Mouse (Mus musculus): ENCODE measurements at regions not wholly inside any gene's neighbourhood (a gene's known extent, or its start where the extent isn't known, plus 50 kb on each side); places are given as distances from the start of the nearest gene placed in this dataset.

- Histone ChIP-seq H3K9me3 (ENCODE audit: low read length) (no peaks in the 10 kb centered on the region), H3K27ac (ENCODE audit: low read depth) (no peak overlapping the region), H3K4me2 (ENCODE audit: low read depth, low read length) (no peak overlapping the region), H3K4me1 (ENCODE audit: insufficient read depth) (no peaks in the 10 kb centered on the region), H3K9ac (replicated peaks) (no peak overlapping the region), H3K27me3 (ENCODE audit: insufficient read depth, low read length) (no peaks in the 10 kb centered on the region), H3K36me3 (replicated peaks; ENCODE audit: insufficient read depth, low read length) (no peaks in the 10 kb centered on the region), H3K4me3 (ENCODE audit: low read depth, low read length) (no peak overlapping the region)
- 48% methylated on average over 11 of the region's 11 CpGs for WGBS (ENCODE audit: insufficient replicate concordance)
- no peak; the same call in 1 of the 2 replicates for ATAC-seq
- TF ChIP-seq CTCF (IDR thresholded peaks at IDR 0.05; ENCODE audit: low read depth) (no peak), EP300 (IDR thresholded peaks at IDR 0.05; ENCODE audit: low read depth) (no peak)
- no peak for DNase-seq
These were observed 218.9 kb upstream of the Nxpe4 start for GRCm38 (mm10) chr9:47942761-47943583.

GRCm38 (mm10) chr9:47946226-47946625 is 215.6 kb upstream of the Nxpe4 start:
- Histone ChIP-seq H3K9me3 (ENCODE audit: low read length) (no peaks in the 10 kb centered on the region), H3K36me3 (replicated peaks; ENCODE audit: insufficient read depth, low read length) (no peaks in the 10 kb centered on the region), H3K27ac (ENCODE audit: low read depth) (no peak overlapping the region), H3K27me3 (ENCODE audit: insufficient read depth, low read length) (no peaks in the 10 kb centered on the region), H3K4me3 (ENCODE audit: low read depth, low read length) (no peak overlapping the region), H3K4me2 (ENCODE audit: low read depth, low read length) (no peak overlapping the region), H3K4me1 (ENCODE audit: insufficient read depth) (no peaks in the 10 kb centered on the region), H3K9ac (replicated peaks) (no peak overlapping the region)
- TF ChIP-seq CTCF (IDR thresholded peaks at IDR 0.05; ENCODE audit: low read depth) (no peak), EP300 (IDR thresholded peaks at IDR 0.05; ENCODE audit: low read depth) (no peak)
- DNase-seq (no peak), ATAC-seq (no peak)
- 56% methylated on average over 7 of the region's 7 CpGs for WGBS (ENCODE audit: insufficient replicate concordance)

- Histone ChIP-seq H3K4me1 (ENCODE audit: insufficient read depth) (no peaks in the 10 kb centered on the region), H3K27me3 (ENCODE audit: insufficient read depth, low read length) (no peaks in the 10 kb centered on the region), H3K9ac (replicated peaks) (no peak overlapping the region), H3K4me3 (ENCODE audit: low read depth, low read length) (no peak overlapping the region), H3K27ac (ENCODE audit: low read depth) (no peak overlapping the region), H3K36me3 (replicated peaks; ENCODE audit: insufficient read depth, low read length) (no peaks in the 10 kb centered on the region), H3K4me2 (ENCODE audit: low read depth, low read length) (no peak overlapping the region), H3K9me3 (ENCODE audit: low read length) (no peaks in the 10 kb centered on the region)
- 79% methylated on average over 3 of the region's 3 CpGs for WGBS (ENCODE audit: insufficient replicate concordance)
- TF ChIP-seq CTCF (IDR thresholded peaks at IDR 0.05; ENCODE audit: low read depth) = no peak
- TF ChIP-seq EP300 (IDR thresholded peaks at IDR 0.05; ENCODE audit: low read depth) = no peak
- DNase-seq (no peak), ATAC-seq (no peak)
These were observed 203.9 kb upstream of the Nxpe4 start for GRCm38 (mm10) chr9:47957881-47958280.

- H3K4me2 ChIP-seq (ENCODE audit: low read depth, low read length) = no peak overlapping the region
- H3K27me3 ChIP-seq (ENCODE audit: insufficient read depth, low read length) = no peaks in the 10 kb centered on the region
- DNase-seq = no peak
- H3K36me3 ChIP-seq (replicated peaks; ENCODE audit: insufficient read depth, low read length) = no peaks in the 10 kb centered on the region
- WGBS (ENCODE audit: insufficient replicate concordance) = 87% methylated on average over 6 of the region's 6 CpGs
- H3K4me3 ChIP-seq (ENCODE audit: low read depth, low read length) = no peak overlapping the region
- TF ChIP-seq EP300 (IDR thresholded peaks at IDR 0.05; ENCODE audit: low read depth) (no peak), CTCF (IDR thresholded peaks at IDR 0.05; ENCODE audit: low read depth) (no peak)
- no peaks in the 10 kb centered on the region for H3K9me3 ChIP-seq (ENCODE audit: low read length)
- no peak overlapping the region for H3K27ac ChIP-seq (ENCODE audit: low read depth)
- ATAC-seq = no peak
- H3K9ac ChIP-seq (replicated peaks) = no peak overlapping the region
- H3K4me1 ChIP-seq (ENCODE audit: insufficient read depth) = no peaks in the 10 kb centered on the region
These were observed 203.0 kb upstream of the Nxpe4 start for GRCm38 (mm10) chr9:47958861-47959260.

GRCm38 (mm10) chr9:47961176-47961575 is 200.6 kb upstream of the Nxpe4 start:
- H3K4me2 ChIP-seq (ENCODE audit: low read depth, low read length) = no peak overlapping the region
- no peak overlapping the region for H3K4me3 ChIP-seq (ENCODE audit: low read depth, low read length)
- H3K27ac ChIP-seq (ENCODE audit: low read depth) = no peak overlapping the region
- H3K9me3 ChIP-seq (ENCODE audit: low read length) = no peaks in the 10 kb centered on the region
- DNase-seq = no peak
- H3K4me1 ChIP-seq (ENCODE audit: insufficient read depth) = no peaks in the 10 kb centered on the region
- WGBS (ENCODE audit: insufficient replicate concordance) = 87% methylated on average over 4 of the region's 4 CpGs
- no peak for ATAC-seq
- H3K27me3 ChIP-seq (ENCODE audit: insufficient read depth, low read length) = no peaks in the 10 kb centered on the region
- no peaks in the 10 kb centered on the region for H3K36me3 ChIP-seq (replicated peaks; ENCODE audit: insufficient read depth, low read length)
- no peak for TF ChIP-seq CTCF (IDR thresholded peaks at IDR 0.05; ENCODE audit: low read depth)
- no peak for TF ChIP-seq EP300 (IDR thresholded peaks at IDR 0.05; ENCODE audit: low read depth)
- no peak overlapping the region for H3K9ac ChIP-seq (replicated peaks)

GRCm38 (mm10) chr9:47962161-47962560 is 199.7 kb upstream of the Nxpe4 start:
- TF ChIP-seq EP300 (IDR thresholded peaks at IDR 0.05; ENCODE audit: low read depth) (no peak), CTCF (IDR thresholded peaks at IDR 0.05; ENCODE audit: low read depth) (no peak)
- 65% methylated on average over 4 of the region's 4 CpGs for WGBS (ENCODE audit: insufficient replicate concordance)
- ATAC-seq = no peak

More at GRCm38 (mm10) chr9:47962161-47962560, 199.7 kb upstream of the Nxpe4 start:
- H3K9me3 ChIP-seq (ENCODE audit: low read length) = no peaks in the 10 kb centered on the region
- no peaks in the 10 kb centered on the region for H3K27me3 ChIP-seq (ENCODE audit: insufficient read depth, low read length)
- H3K4me1 ChIP-seq (ENCODE audit: insufficient read depth) = no peaks in the 10 kb centered on the region
- no peak for DNase-seq
- no peak overlapping the region for H3K4me3 ChIP-seq (ENCODE audit: low read depth, low read length)
- H3K9ac ChIP-seq (replicated peaks) = no peak overlapping the region
- no peak overlapping the region for H3K27ac ChIP-seq (ENCODE audit: low read depth)
- H3K36me3 ChIP-seq (replicated peaks; ENCODE audit: insufficient read depth, low read length) = no peaks in the 10 kb centered on the region
- H3K4me2 ChIP-seq (ENCODE audit: low read depth, low read length) = no peak overlapping the region

All from liver, postnatal 0 days (tissue).